ENCODE assay signal across 32 mouse cellular contexts in the genomic region with DNA sequence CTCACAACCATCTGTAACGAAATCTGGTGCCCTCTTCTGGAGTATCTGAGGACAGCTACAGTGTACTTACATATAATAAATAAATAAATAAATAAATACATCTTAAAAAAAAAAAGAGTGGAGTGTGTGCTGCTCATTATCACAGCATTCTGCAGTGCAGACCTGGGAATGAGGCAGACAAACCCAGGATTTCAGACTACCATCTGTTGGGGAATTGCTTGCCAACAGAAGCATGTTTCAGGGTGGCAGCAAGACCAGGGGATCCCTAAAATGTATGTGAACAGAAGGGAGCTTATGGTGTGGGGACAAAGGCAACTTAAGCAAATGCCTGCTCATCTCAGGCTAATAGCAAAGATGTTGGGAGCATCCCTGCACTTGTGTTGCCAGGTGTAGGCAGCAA. TPM values are rescaled to one million over a fixed set of nuclear protein-coding genes. Genes with fewer than 3 reads are reported as not detected.
DNase-seq lines count a peak whose midpoint lies in the region; ATAC-seq and TF ChIP-seq lines count a peak whose summit lies in the region.
"Not testable (repeated sequence)": the region's sequence is repeated elsewhere in the genome, so short reads cannot be mapped to it uniquely, and the experiment has no call there.
"Had no signal": no experiment of that assay in that cellular context is flagged by ENCODE, and none has a peak within 500 bp of the region (broad histone marks: within the 10 kb centered on the region; RNA-seq: fewer than 3 reads in every experiment).

No protein-coding gene starts in this region.

- H3K4me2 ChIP-seq in forebrain, embryonic 15.5 days (replicated peaks): not testable (repeated sequence)

- peak; percentile 69; the same call in 1 of the 2 replicates for ATAC-seq in forebrain, embryonic 15.5 days (replicated peaks)

- not testable (repeated sequence) for H3K9ac ChIP-seq in forebrain, embryonic 15.5 days (replicated peaks)

- WGBS in forebrain, embryonic 15.5 days: 48% methylated on average over 1 of the region's 1 CpGs

- H3K36me3 ChIP-seq in forebrain, embryonic 15.5 days: not testable (repeated sequence)

- TF ChIP-seq POLR2A in brain, embryonic 14.5 days (IDR thresholded peaks at IDR 0.05; ENCODE audit: borderline replicate concordance, extremely low read depth, insufficient read depth, insufficient read length, poor library complexity, severe bottlenecking): not testable (repeated sequence)

- peak; percentile 79 for DNase-seq in brain, embryonic 14.5 days (ENCODE audit: low read depth)
- DNase-seq in cerebellum, postnatal 25 days: peak; percentile 8 to 9
- DNase-seq in frontal cortex, postnatal 36 days (ENCODE audit: low spot score in 2 of 2): peak; percentile 1 to 2
- peak; percentile 4 to 5 for DNase-seq in layer of hippocampus, adult 8-10 months (ENCODE audit: low spot score in 2 of 2)
- DNase-seq in right cerebral cortex, adult 18-20 months: peak; percentile 2
- peak; percentile 24 for DNase-seq in telencephalon, adult 2 months (ENCODE audit: low read depth, low spot score)

- not testable (repeated sequence) for TF ChIP-seq CTCF in brain, embryonic 14.5 days (IDR thresholded peaks at IDR 0.05; ENCODE audit: borderline replicate concordance, extremely low read depth, insufficient read depth, insufficient read length)

- H3K27me3 ChIP-seq in forebrain, embryonic 15.5 days: not testable (repeated sequence)

- not testable (repeated sequence) for H3K9me3 ChIP-seq in forebrain, embryonic 15.5 days

- H3K27ac ChIP-seq in forebrain, embryonic 15.5 days (replicated peaks): 0 out of 2 replicates have a peak overlapping the region, but pooled peaks have one; percentile 12

- not testable (repeated sequence) for H3K4me3 ChIP-seq in forebrain, embryonic 15.5 days

- H3K4me1 ChIP-seq in forebrain, embryonic 15.5 days: not testable (repeated sequence)

RNA-seq across cellular contexts. Expression of a gene that starts 5.6 kb away (rescaled TPM):
- not detected in 2 replicates for polyA plus RNA-seq in brain, embryonic 14.5 days (2012; rRNA removed)
- polyA plus RNA-seq in forebrain, embryonic 15.5 days (2015; fragmentation: Nextera tagmentation; extraction: Ambion mirVana): 0.28 TPM in 1 of 2 replicates, not detected in the other
- not detected for total RNA-seq in layer of hippocampus, adult 8-10 months (2022)
- total RNA-seq: adrenal gland, adult 18-20 months; adrenal gland, postnatal 10 days; adrenal gland, postnatal 36 days; CH12.LX; G1E; gastrocnemius, adult 8-10 months; gastrocnemius, postnatal 25 days; heart, adult 18-20 months; heart, postnatal 10 days; heart, postnatal 36 days had no signal
- polyA plus RNA-seq: cortical plate, adult 2 months; embryonic facial prominence, embryonic 10.5 days; embryonic facial prominence, embryonic 13.5 days; erythroblast, embryonic 14.5 days; forebrain, embryonic 12.5 days; frontal cortex, adult 2 months; G1E; gonadal fat pad, adult 2 months; heart, embryonic 12.5 days; heart, embryonic 15.5 days; hindbrain, embryonic 10.5 days; hindbrain, embryonic 13.5 days; hindbrain, embryonic 16.5 days; inflammation-experienced regulatory T-cells, adult 6 months; intestine, embryonic 16.5 days; Patski had no signal

RNA-seq across cellular contexts. Expression of a gene that starts 33.2 kb away (rescaled TPM):
- not detected in 2 replicates for polyA plus RNA-seq in brain, embryonic 14.5 days (2012; rRNA removed)
- not detected in 2 replicates for polyA plus RNA-seq in forebrain, embryonic 15.5 days (2015; fragmentation: Nextera tagmentation; extraction: Ambion mirVana)
- total RNA-seq in layer of hippocampus, adult 8-10 months (2022): not detected
- total RNA-seq: adrenal gland, adult 18-20 months; adrenal gland, postnatal 10 days; adrenal gland, postnatal 36 days; CH12.LX; G1E; gastrocnemius, adult 8-10 months; gastrocnemius, postnatal 25 days; heart, adult 18-20 months; heart, postnatal 10 days; heart, postnatal 36 days had no signal
- polyA plus RNA-seq: cortical plate, adult 2 months; embryonic facial prominence, embryonic 10.5 days; embryonic facial prominence, embryonic 13.5 days; erythroblast, embryonic 14.5 days; forebrain, embryonic 12.5 days; frontal cortex, adult 2 months; G1E; gonadal fat pad, adult 2 months; heart, embryonic 12.5 days; heart, embryonic 15.5 days; hindbrain, embryonic 10.5 days; hindbrain, embryonic 13.5 days; inflammation-experienced regulatory T-cells, adult 6 months; intestine, embryonic 16.5 days; Patski had no signal

RNA-seq across cellular contexts. Expression of a gene that starts 39.5 kb away (rescaled TPM):
- polyA plus RNA-seq in brain, embryonic 14.5 days (2012; rRNA removed): not detected in 2 replicates
- not detected in 2 replicates for polyA plus RNA-seq in forebrain, embryonic 15.5 days (2015; fragmentation: Nextera tagmentation; extraction: Ambion mirVana)
- total RNA-seq in layer of hippocampus, adult 8-10 months (2022): not detected
- total RNA-seq: adrenal gland, adult 18-20 months; adrenal gland, postnatal 10 days; adrenal gland, postnatal 36 days; CH12.LX; gastrocnemius, adult 8-10 months; gastrocnemius, postnatal 25 days; heart, adult 18-20 months; heart, postnatal 10 days; heart, postnatal 36 days had no signal
- polyA plus RNA-seq: cortical plate, adult 2 months; embryonic facial prominence, embryonic 10.5 days; embryonic facial prominence, embryonic 13.5 days; erythroblast, embryonic 14.5 days; forebrain, embryonic 12.5 days; frontal cortex, adult 2 months; G1E; gonadal fat pad, adult 2 months; heart, embryonic 12.5 days; heart, embryonic 15.5 days; hindbrain, embryonic 10.5 days; hindbrain, embryonic 13.5 days; hindbrain, embryonic 16.5 days; inflammation-experienced regulatory T-cells, adult 6 months; intestine, embryonic 16.5 days; Patski had no signal

Comparison
In these comparisons a context has a peak if more than half of its experiments do, and no peak if none do; other contexts are left out.
1. DNase-seq: peak in every context shown above with its lines; median percentile 79 in brain, embryonic 14.5 days; 24 in telencephalon, adult 2 months; 8 in cerebellum, postnatal 25 days; 4 in layer of hippocampus, adult 8-10 months; 2 in right cerebral cortex, adult 18-20 months; 2 in frontal cortex, postnatal 36 days.